Mouse (Mus musculus) bone marrow, adult 2 months (tissue): ENCODE data around the gene Smyd3.

Experiments used
- CTCF ChIP-seq: fragments of 200-500 bp; IDR thresholded peaks from 2 replicates; pipeline ENCODE4 v1.5.1; 2011; ENCODE audit warnings: low read length, control low read depth; ENCODE audit not compliant: control insufficient read depth, insufficient read depth
- POLR2A ChIP-seq: fragments of 200-500 bp; IDR thresholded peaks from 2 replicates; pipeline ENCODE4 v1.6.1; 2011; ENCODE audit warnings: low read depth, mild to moderate bottlenecking, control low read depth, low read length, borderline replicate concordance; ENCODE audit not compliant: control insufficient read depth

DNA sequence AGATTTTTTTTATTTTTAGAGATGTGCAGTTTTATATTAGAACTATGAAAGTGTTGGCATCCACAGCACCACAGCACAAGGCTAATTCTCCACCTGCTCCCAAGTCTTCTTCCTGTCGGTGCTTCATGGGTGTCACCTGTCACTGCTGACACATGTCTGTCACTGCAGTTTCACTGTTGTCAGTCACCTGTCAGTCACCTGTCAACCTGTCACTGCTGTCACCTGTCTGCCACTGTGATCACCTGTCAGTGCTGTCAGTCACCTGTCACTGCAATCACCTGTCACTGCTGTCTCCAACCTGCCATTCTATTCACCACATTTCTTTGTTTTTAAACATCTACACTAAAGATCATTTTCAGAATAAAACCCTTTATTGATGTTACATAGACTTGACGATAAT, 279.2 kb downstream of the Smyd3 start:
- no peak for TF ChIP-seq CTCF
- TF ChIP-seq POLR2A = no peak
